Mouse (Mus musculus): ENCODE measurements around the gene Fitm2.

DNA sequence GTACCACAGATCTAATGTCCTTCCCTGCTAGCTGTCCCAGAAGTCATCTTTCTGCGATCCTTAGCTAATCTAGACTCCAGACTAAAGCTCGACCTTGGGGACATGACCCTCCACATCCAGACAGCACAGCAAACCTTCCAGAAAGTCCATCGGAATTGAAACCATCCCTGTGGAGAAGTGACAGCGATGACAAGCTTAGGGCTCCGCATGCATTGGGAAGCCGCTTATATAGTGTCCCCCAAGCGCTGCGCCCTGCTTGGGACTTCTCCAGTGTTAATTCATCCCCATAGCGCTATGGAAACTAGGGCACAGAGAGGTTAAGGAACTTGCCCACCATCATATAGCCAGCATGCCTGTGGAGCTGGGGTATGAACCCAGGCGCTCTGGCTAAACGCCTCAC is 9.6 kb downstream of the Fitm2 start:
- TF ChIP-seq EP300 (IDR thresholded peaks at IDR 0.05; ENCODE audit: low read depth in 1 of 2, low read length in 2 of 2) (no peak), USF1 (IDR thresholded peaks at IDR 0.05; ENCODE audit: low read depth, low read length) (no peak), GATA1 (IDR thresholded peaks at IDR 0.05; ENCODE audit: low read depth, low read length) (no peak), POLR2A (IDR thresholded peaks at IDR 0.05; ENCODE audit: control insufficient read depth in 1 of 2, insufficient read depth in 1 of 2, low read depth in 1 of 2, low read length in 2 of 2, poor library complexity in 1 of 2) (no peak), CTCF (IDR thresholded peaks at IDR 0.05 in 2 of 3, conservative IDR thresholded peaks at IDR 0.05 in 1 of 3; ENCODE audit: control insufficient read depth in 1 of 3, insufficient read depth in 1 of 3, low read depth in 2 of 3, low read length in 3 of 3, poor library complexity in 1 of 3, severe bottlenecking in 1 of 3) (no peak), UBTF (IDR thresholded peaks at IDR 0.05; ENCODE audit: borderline replicate concordance, insufficient read depth, low read depth, low read length) (no peak), MAX (IDR thresholded peaks at IDR 0.05; ENCODE audit: low read length) (no peak), TCF12 (IDR thresholded peaks at IDR 0.05; ENCODE audit: low read depth, low read length) (no peak)
